9 mouse cellular contexts compared by ENCODE assay signal in genomic region chr16:18211417-18212171, GRCm38 (mm10). TPM values are rescaled to one million over a fixed set of nuclear protein-coding genes. Genes with fewer than 3 reads are reported as not detected.
DNase-seq lines count a peak whose midpoint lies in the region; ATAC-seq lines count a peak whose summit lies in the region.
"Had no signal": no experiment of that assay in that cellular context is flagged by ENCODE, and none has a peak within 500 bp of the region (broad histone marks: within the 10 kb centered on the region; RNA-seq: fewer than 3 reads in every experiment).

No protein-coding gene starts in this region.

- H3K27ac ChIP-seq in forebrain, embryonic 14.5 days (ENCODE audit: low read depth, low read length) = no peak overlapping the region
- no peak overlapping the region for H3K27ac ChIP-seq in hindbrain, embryonic 15.5 days (replicated peaks)

- H3K4me1 ChIP-seq in forebrain, embryonic 14.5 days (ENCODE audit: control insufficient read depth, insufficient read depth, low read length) = peaks cover 14% of the 10 kb centered on the region
- H3K4me1 ChIP-seq in hindbrain, embryonic 15.5 days (replicated peaks) = peaks cover 43% of the 10 kb centered on the region

- no peaks in the 10 kb centered on the region for H3K9me3 ChIP-seq in forebrain, embryonic 14.5 days (replicated peaks; ENCODE audit: control insufficient read depth, low read length)
- no peaks in the 10 kb centered on the region for H3K9me3 ChIP-seq in hindbrain, embryonic 15.5 days

- no peaks in the 10 kb centered on the region for H3K36me3 ChIP-seq in forebrain, embryonic 14.5 days (ENCODE audit: control insufficient read depth, insufficient read depth, low read length)
- no peaks in the 10 kb centered on the region for H3K36me3 ChIP-seq in hindbrain, embryonic 15.5 days

- DNase-seq in MEL-GATA-1-ER (ENCODE audit: extremely low read depth, low read depth) = peak; percentile 39
- peak; percentile 58 for DNase-seq in c-Kit-positive CD71-positive TER-119-positive erythroid progenitor cells, embryonic 14.5 days (ENCODE audit: low spot score)
- peak; percentile 94 for DNase-seq in forebrain, embryonic 14.5 days (ENCODE audit: low spot score)
- DNase-seq in layer of hippocampus, postnatal 25 days (ENCODE audit: extremely low spot score in 1 of 2, low spot score in 1 of 2) = peak; percentile 93 to 100
- peak; percentile 89 for DNase-seq in lung, postnatal 36 days
- peak; percentile 88 for DNase-seq in right cerebral cortex, adult 18-20 months
- DNase-seq in urinary bladder, adult 18-20 months (ENCODE audit: low spot score in 2 of 2) = peak; percentile 56 to 79

- no peak overlapping the region for H3K4me3 ChIP-seq in forebrain, embryonic 14.5 days (ENCODE audit: low read depth, low read length)
- no peak overlapping the region for H3K4me3 ChIP-seq in hindbrain, embryonic 15.5 days

- ATAC-seq in forebrain, embryonic 14.5 days = peak; percentile 26
- ATAC-seq in hindbrain, embryonic 15.5 days (ENCODE audit: low FRiP score, low read depth) = 0 out of 2 replicates have a peak, but pooled peaks have one; percentile 12

- 42% methylated on average over 10 of the region's 10 CpGs for WGBS in forebrain, embryonic 14.5 days
- whole genome bisulfite sequencing in hindbrain, embryonic 15.5 days = 42% methylated on average over 10 of the region's 10 CpGs

- H3K4me2 ChIP-seq in forebrain, embryonic 14.5 days (ENCODE audit: low read length) = no peak overlapping the region
- H3K4me2 ChIP-seq in hindbrain, embryonic 15.5 days = no peak overlapping the region

- H3K27me3 ChIP-seq in forebrain, embryonic 14.5 days (replicated peaks; ENCODE audit: control insufficient read depth, insufficient read depth, low read length) = no peaks in the 10 kb centered on the region
- no peaks in the 10 kb centered on the region for H3K27me3 ChIP-seq in hindbrain, embryonic 15.5 days

- H3K9ac ChIP-seq in forebrain, embryonic 14.5 days (ENCODE audit: low read length) = no peak overlapping the region
- no peak overlapping the region for H3K9ac ChIP-seq in hindbrain, embryonic 15.5 days

RNA-seq across cellular contexts. Expression of gene Ccdc188, which starts 6.1 kb away (rescaled TPM):
- 0.13 and 0.16 TPM in 2 replicates for polyA plus RNA-seq in forebrain, embryonic 14.5 days (2014; fragmentation: Nextera tagmentation; extraction: Ambion mirVana)
- not detected in 2 replicates for polyA plus RNA-seq in hindbrain, embryonic 15.5 days (2015; fragmentation: Nextera tagmentation; extraction: Ambion mirVana)
- not detected for total RNA-seq in layer of hippocampus, postnatal 25 days (2021)
- polyA plus RNA-seq: liver, embryonic 16.5 days had no signal

RNA-seq across cellular contexts. Expression of gene Zdhhc8, which starts 23.3 kb away (rescaled TPM):
- 5.9 and 10.2 TPM in 2 replicates for polyA plus RNA-seq in forebrain, embryonic 14.5 days (2014; fragmentation: Nextera tagmentation; extraction: Ambion mirVana)
- 16.3 and 19.7 TPM in 2 replicates for polyA plus RNA-seq in hindbrain, embryonic 15.5 days (2015; fragmentation: Nextera tagmentation; extraction: Ambion mirVana)
- total RNA-seq in layer of hippocampus, postnatal 25 days (2021) = 10 to 100 TPM; 77.0 to 95.9 TPM

RNA-seq across cellular contexts. Expression of gene Trmt2a, which starts 36.9 kb away (rescaled TPM):
- polyA plus RNA-seq in forebrain, embryonic 14.5 days (2014; fragmentation: Nextera tagmentation; extraction: Ambion mirVana) = 95.0 and 95.4 TPM in 2 replicates
- 94.7 and 98.9 TPM in 2 replicates for polyA plus RNA-seq in hindbrain, embryonic 15.5 days (2015; fragmentation: Nextera tagmentation; extraction: Ambion mirVana)
- 10 to 100 TPM; 46.4 to 57.9 TPM for total RNA-seq in layer of hippocampus, postnatal 25 days (2021)

RNA-seq across cellular contexts. Expression of gene Ranbp1, which starts 36.9 kb away (rescaled TPM):
- 527 and 537 TPM in 2 replicates for polyA plus RNA-seq in forebrain, embryonic 14.5 days (2014; fragmentation: Nextera tagmentation; extraction: Ambion mirVana)
- 373 and 402 TPM in 2 replicates for polyA plus RNA-seq in hindbrain, embryonic 15.5 days (2015; fragmentation: Nextera tagmentation; extraction: Ambion mirVana)
- 10 to 100 TPM; 92.2 to 97.2 TPM for total RNA-seq in layer of hippocampus, postnatal 25 days (2021)

RNA-seq across cellular contexts. Expression of gene Gm49776, which starts 46.5 kb away (rescaled TPM):
- 1.8 TPM in 1 of 2 replicates, not detected in the other for polyA plus RNA-seq in forebrain, embryonic 14.5 days (2014; fragmentation: Nextera tagmentation; extraction: Ambion mirVana)
- polyA plus RNA-seq in hindbrain, embryonic 15.5 days (2015; fragmentation: Nextera tagmentation; extraction: Ambion mirVana) = 2.2 and 6.0 TPM in 2 replicates
- under 1 TPM in 1 of 2 experiments, not detected in 1; 0.79 TPM for total RNA-seq in layer of hippocampus, postnatal 25 days (2021)
- polyA plus RNA-seq: liver, embryonic 16.5 days had no signal

Comparison
In these comparisons a context has a peak if more than half of its experiments do, and no peak if none do; other contexts are left out.
1. DNase-seq: peak in every context shown above with its lines; median percentile 96 in layer of hippocampus, postnatal 25 days; 94 in forebrain, embryonic 14.5 days; 89 in lung, postnatal 36 days; 88 in right cerebral cortex, adult 18-20 months; 68 in urinary bladder, adult 18-20 months; 58 in c-Kit-positive CD71-positive TER-119-positive erythroid progenitor cells, embryonic 14.5 days; 39 in MEL-GATA-1-ER.